Mouse (Mus musculus) yolk sac, embryonic 10.5 days (tissue): ENCODE data around the gene Ptprm.

Source experiments
- DNase-seq: peaks from one replicate; pipeline ENCODE4 v3.0.0-alpha.2; 2017; ENCODE audit warnings: low spot score

The Ptprm gene

DNA sequence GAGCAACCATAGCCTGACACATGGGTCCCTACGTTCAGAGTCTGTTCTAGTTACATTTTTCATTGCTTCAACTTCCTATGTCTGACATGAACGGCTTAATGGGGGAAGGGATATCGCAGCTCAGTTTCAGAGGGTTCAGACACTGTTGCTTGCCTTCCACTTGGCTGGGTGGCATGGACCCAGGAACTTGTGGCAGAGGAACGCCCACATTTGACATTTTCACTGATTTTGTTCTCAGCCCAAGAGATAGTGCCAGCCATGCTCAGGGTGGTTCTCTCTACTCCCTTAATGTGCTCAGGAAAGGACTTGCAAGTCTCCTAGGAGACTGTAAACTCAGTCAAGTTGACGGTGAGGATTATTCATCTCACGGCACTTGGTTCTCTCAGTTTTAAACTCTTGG, 588.1 kb downstream of the Ptprm start:
- DNase-seq, result no peak

DNA sequence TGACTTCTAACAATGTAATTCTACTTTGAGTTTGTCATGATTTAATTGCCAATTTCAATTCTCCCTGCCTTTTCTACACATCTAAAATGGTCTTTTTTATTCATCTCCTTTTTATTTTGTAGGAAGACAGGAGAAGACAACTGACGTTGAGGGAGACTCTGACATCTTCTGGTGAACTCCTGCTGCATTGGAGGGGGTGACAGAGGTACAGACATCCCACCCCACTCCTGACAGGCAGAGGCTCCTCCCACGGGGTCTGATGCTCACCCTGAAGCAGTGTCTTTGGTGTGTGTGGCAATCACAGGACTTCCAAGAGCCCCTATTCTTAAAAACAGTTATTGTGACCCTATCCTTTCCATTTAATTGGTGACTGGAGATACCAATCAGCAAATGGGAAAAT, 589.8 kb downstream of the Ptprm start:
- no peak for DNase-seq

- no peak for DNase-seq
Measured at GRCm38 (mm10) chr17:66762716-66763115, 591.5 kb downstream of the Ptprm start.

DNA sequence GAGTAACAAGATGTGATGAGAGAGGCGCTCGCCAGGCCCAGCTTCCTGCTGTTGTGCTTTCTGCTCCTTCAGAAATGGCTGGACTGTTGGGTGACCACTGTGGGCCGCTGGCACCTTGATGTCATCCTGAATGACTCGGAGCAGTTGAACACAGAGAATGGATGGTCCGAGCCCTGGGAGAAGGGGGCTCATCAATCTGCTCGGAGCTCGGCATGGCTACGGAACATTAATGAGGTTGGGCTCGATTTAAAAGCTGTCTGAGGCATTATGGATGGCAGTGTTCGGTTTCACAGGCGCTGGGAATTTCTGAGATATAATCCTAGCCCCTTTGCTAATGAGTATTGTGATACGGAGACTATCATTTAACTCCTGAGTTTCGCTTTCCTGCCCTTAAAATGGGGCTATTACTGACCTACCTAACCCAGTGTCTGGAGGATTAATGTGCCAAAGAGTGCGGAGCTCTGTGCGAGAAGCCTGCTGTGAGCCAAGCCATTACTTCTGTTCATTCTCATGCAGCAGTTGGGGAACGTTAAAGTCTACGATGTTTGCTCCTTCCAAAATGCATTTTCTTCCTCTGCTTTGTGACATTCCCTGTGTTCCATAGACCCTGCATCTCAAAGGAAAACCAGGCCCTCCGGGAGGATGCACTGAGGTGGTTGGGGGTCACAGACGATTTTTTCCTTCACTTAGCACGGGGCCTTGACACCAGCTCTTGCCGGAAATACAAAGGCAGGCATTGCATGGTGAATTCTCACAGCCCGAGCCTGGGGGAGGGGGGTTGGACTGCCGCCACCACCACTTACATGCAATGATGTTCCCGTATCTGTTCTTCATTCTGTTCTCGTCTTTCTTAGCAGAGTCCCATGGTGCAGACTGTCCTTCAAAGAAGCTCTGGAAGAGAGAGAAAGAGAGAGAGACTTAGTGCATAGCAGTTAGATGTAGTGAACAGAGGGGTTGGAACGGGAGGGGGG, 592.6 kb downstream of the Ptprm start:
- no peak for DNase-seq

- peak; percentile 33 for DNase-seq
Measured at GRCm38 (mm10) chr17:66757025-66757511, 597.2 kb downstream of the Ptprm start.

- no peak for DNase-seq
Measured at GRCm38 (mm10) chr17:66756500-66756899, 597.8 kb downstream of the Ptprm start.

GRCm38 (mm10) chr17:66755191-66755654, 599.0 kb downstream of the Ptprm start:
- DNase-seq, result peak; percentile 56

- no peak for DNase-seq
Measured at GRCm38 (mm10) chr17:66754208-66754865, 599.9 kb downstream of the Ptprm start.

- no peak for DNase-seq
Measured at GRCm38 (mm10) chr17:66751746-66752145, 602.5 kb downstream of the Ptprm start.

- no peak for DNase-seq
Measured at GRCm38 (mm10) chr17:66750481-66751206, 603.6 kb downstream of the Ptprm start.

- DNase-seq, result no peak
Measured at GRCm38 (mm10) chr17:66749976-66750375, 604.3 kb downstream of the Ptprm start.

- no peak for DNase-seq
Measured at GRCm38 (mm10) chr17:66746506-66746905, 607.8 kb downstream of the Ptprm start.

DNA sequence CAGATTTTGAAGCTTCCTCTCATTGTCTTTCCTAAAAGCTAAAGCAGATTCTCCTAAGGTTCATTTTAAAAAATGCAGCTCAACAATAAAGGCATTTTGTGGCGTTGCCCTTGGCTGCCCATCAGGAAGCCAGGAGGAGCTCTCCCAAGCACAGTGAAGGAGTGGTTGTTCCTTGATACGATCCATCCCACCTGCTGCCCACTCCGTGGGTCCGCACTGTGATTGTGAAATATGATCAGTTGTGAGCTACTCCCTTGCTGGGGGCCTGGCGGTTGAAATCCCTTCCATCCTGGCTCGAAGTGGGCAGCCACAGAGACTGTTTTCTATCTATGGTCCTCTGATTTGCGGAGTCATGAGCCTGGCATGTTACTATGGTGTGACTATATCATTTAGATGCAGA, 610.9 kb downstream of the Ptprm start:
- DNase-seq, result no peak

DNA sequence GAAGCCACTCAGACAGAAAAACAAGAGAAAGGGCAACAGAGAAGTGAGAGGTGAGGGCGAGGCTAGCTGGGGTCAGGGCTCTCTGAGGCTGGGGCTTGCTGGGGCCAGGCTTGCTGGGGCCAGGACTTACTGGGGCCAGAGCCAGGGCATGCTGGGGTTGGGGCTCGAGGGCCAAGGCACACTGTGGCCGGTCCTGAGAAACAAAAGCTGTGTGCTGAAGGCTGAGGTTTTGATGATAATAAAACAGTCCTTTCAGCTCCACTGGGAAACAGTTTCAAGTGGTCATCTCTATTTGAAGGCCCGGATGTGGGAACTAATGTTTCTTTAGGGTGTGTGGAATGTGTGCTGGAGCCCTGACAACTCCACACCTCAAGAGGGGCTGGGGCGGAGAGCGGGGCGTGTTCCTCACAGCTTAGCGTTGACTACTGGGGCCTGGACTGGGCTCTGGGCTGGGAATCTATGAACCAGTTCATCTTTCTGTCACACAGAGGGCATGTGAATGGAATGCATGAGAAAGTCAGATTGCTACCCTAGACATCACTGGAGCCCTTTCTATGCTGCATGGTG, 615.4 kb downstream of the Ptprm start:
- no peak for DNase-seq

DNA sequence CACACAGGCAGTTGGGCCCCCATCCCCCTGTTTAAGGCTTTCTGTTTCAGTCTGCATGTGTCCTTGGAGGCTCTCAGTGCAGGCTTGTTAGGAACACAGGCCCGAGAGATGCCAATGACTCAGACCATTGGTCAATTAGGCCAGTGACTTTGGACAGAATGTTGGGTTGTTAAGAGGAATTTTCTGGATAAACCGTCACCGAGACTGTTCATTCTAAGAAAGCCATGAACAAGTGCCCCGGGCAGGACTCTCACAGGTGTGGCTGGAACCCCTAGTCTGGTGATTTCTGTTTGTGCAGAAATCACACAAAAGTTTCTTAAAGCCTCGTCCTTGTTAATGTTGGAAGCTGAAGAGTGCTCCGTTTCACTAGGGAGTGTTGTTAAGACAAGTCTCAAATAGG, 615.9 kb downstream of the Ptprm start:
- DNase-seq, result no peak

- no peak for DNase-seq
Measured at GRCm38 (mm10) chr17:66736450-66736849, 617.8 kb downstream of the Ptprm start.

- no peak for DNase-seq
Measured at GRCm38 (mm10) chr17:66733541-66733940, 620.7 kb downstream of the Ptprm start.

DNA sequence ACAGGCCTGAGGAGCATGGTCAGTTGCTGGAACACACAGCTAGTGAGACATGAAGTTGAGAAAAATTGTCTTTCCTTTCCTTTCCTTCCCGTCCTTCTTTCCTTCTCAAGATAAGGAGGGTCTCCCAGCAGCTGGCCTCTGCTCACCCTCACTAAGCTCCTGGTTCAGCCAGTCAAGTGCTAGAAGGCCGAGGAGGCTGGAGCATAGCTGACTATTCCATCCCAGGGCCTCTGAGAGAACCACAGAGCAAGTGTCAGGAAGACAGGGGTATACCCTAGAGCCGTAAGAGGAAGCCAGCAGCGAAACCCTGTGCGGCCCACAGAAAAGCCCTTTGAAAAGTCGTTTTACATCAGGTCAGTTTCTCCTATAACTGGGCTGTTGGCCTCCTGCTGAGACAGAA, 624.3 kb downstream of the Ptprm start:
- no peak for DNase-seq

DNA sequence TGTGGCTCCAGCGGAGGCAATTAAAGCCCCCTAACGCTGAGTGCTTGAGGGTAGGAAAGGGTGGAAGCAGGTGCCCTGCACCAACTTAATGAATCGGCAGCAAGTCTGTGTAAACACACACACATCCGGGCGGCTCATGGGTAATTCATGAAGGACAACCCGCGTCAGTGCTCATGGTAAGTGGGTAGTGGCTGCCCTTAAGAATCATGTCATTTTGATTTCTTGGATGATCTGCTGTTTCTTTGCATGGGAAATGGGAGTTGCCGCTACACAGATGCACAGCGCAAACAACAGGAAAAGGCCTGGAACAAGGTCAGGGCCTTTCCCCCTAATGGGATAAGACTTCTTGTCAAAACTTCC, 633.3 kb downstream of the Ptprm start:
- no peak for DNase-seq

DNA sequence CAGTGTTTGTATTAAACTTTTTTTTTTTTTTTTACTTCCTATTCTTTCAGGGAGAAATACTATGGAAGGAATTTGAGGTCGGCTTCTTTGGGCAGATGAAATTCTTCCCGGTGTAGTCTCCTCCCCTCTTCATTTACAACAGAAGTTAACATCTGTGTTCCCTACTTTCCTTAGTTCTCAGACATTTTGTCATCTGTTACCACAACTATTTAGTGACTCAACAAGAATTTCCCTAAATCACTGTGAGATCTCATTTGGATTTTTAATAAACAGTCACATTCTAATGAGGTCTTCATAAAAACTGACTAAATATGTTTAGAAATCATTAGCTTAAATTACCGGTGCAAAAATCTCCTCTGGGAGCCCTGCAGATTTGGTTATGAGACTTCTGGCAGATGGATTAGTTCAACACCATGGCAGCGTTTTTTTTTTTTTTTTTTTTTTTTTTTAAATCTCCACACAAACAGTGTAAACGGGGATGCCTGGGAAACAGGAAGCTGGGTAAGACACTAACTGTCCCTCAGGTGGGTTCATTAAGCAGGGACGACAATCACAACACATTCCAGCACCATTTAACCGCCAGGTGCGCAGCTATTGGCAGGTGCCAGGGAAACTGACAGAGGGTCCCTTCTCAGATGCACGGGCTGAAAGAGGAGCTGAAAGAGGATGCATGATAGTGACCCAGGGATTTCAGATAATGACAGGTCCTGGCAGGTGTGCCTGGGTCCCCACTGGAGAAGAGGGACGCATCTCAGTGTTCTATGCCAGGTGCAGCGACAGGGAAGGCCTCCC, 633.9 kb downstream of the Ptprm start:
- no peak for DNase-seq
